Mouse (Mus musculus): ENCODE measurements around the gene Wdtc1.
A peak's percentile ranks its signal among the peaks of the same experiment; 100 is the strongest.

GRCm38 (mm10) chr4:133309948-133310347 lies 43.3 kb downstream of the Wdtc1 start:
- TF ChIP-seq POLR2A (IDR thresholded peaks at IDR 0.05; ENCODE audit: control insufficient read depth, extremely low read depth, insufficient read depth, low read length, poor library complexity) (no peak), CTCF (IDR thresholded peaks at IDR 0.05; ENCODE audit: borderline replicate concordance, control insufficient read depth, extremely low read depth, insufficient read depth, low read length, poor library complexity) (peak; percentile 96)
